Mouse (Mus musculus) limb, embryonic 11.5 days (tissue): ENCODE measurements around the gene Tsks. TPM values are rescaled to one million over a fixed set of nuclear protein-coding genes. Genes with fewer than 3 reads are reported as not detected.

ENCODE experiments used
- ATAC-seq: fragments of 200-750 bp; cut with Nextera tagmentation; 2 replicates; pipeline ENCODE4 v1.8.0; 2017; ENCODE audit warnings: low read depth; ENCODE audit not compliant: insufficient number of reproducible peaks, low FRiP score, low TSS enrichment
- DNase-seq: peaks from one replicate; pipeline ENCODE4 v3.0.0-alpha.2; 2015; ENCODE audit warnings: low spot score
- H3K27ac ChIP-seq: fragments of 300-500 bp; sonication (generic); replicated peaks from 2 replicates; pipeline ENCODE4 v1.5.1; 2014; ENCODE audit warnings: low read depth, mild to moderate bottlenecking, low read length
- H3K27me3 ChIP-seq: fragments of 300-500 bp; sonication (generic); 2 replicates; pipeline ENCODE4 v1.6.1; 2014; ENCODE audit warnings: mild to moderate bottlenecking, low read length, mixed read lengths; ENCODE audit not compliant: control insufficient read depth, insufficient read depth
- H3K36me3 ChIP-seq: fragments of 300-500 bp; sonication (generic); 2 replicates; pipeline ENCODE4 v1.6.1; 2014; ENCODE audit warnings: mild to moderate bottlenecking, low read length, moderate library complexity, mixed read lengths; ENCODE audit not compliant: control insufficient read depth, insufficient read depth
- H3K4me1 ChIP-seq: fragments of 300-500 bp; sonication (generic); 2 replicates; pipeline ENCODE4 v1.6.1; 2014; ENCODE audit warnings: low read length, mixed read lengths; ENCODE audit not compliant: control insufficient read depth, insufficient read depth
- H3K4me2 ChIP-seq: fragments of 300-500 bp; sonication (generic); 2 replicates; pipeline ENCODE4 v1.6.1; 2014; ENCODE audit warnings: low read depth, mild to moderate bottlenecking, moderate library complexity; ENCODE audit not compliant: severe bottlenecking
- H3K4me3 ChIP-seq: fragments of 300-500 bp; sonication (generic); 2 replicates; pipeline ENCODE4 v1.5.1; 2014; ENCODE audit warnings: low read depth, low read length
- H3K9ac ChIP-seq: fragments of 300-500 bp; sonication (generic); 2 replicates; pipeline ENCODE4 v1.6.1; 2014; ENCODE audit warnings: mild to moderate bottlenecking, low read length
- H3K9me3 ChIP-seq: fragments of 300-500 bp; sonication (generic); 2 replicates; pipeline ENCODE4 v1.6.1; 2016; ENCODE audit warnings: low read length; ENCODE audit not compliant: control insufficient read depth
- WGBS: fragments of 180-500 bp; shearing (Covaris S2); extraction: QIAGEN DNeasy Blood & Tissue Kit; methylation state at CpG from one replicate; pipeline ENCODE4 v1.1.7; 2014; 5-methylcytosine and 5-hydroxymethylcytosine counted together
- polyA plus RNA-seq: library from polyadenylated mRNA; unstranded; fragments of >200 nt; fragmentation: Nextera tagmentation; extraction: Ambion mirVana; gene quantifications from 2 replicates; pipeline ENCODE4 v1.2.1, GENCODE M21; 2014

Tsks gene
- polyA plus RNA-seq, 1 experiment from 2014 or later: 0.13 TPM

- no peak for ATAC-seq
- no peaks in the 10 kb centered on the region for H3K27me3 ChIP-seq
- H3K9me3 ChIP-seq: no peaks in the 10 kb centered on the region
- no peaks in the 10 kb centered on the region; the same call in 1 of the 2 replicates for H3K36me3 ChIP-seq
- H3K4me1 ChIP-seq: no peaks in the 10 kb centered on the region
- H3K4me2 ChIP-seq: no peak overlapping the region
- no peak overlapping the region for H3K4me3 ChIP-seq
- no peak for DNase-seq
- WGBS: 87% methylated on average over 13 of the region's 13 CpGs
- no peak overlapping the region for H3K27ac ChIP-seq
- no peak overlapping the region for H3K9ac ChIP-seq
Observed at GRCm38 (mm10) chr7:44960512-44960910, 17.5 kb downstream of the Tsks start.

GRCm38 (mm10) chr7:44962337-44962736 lies 19.3 kb downstream of the Tsks start:
- DNase-seq (no peak), ATAC-seq (no peak)
- Histone ChIP-seq H3K4me1 (no peaks in the 10 kb centered on the region), H3K27ac (no peak overlapping the region), H3K4me3 (no peak overlapping the region), H3K9me3 (no peaks in the 10 kb centered on the region), H3K36me3 (no peaks in the 10 kb centered on the region; the same call in 1 of the 2 replicates), H3K9ac (no peak overlapping the region), H3K4me2 (no peak overlapping the region), H3K27me3 (no peaks in the 10 kb centered on the region)
- 69% methylated on average over 8 of the region's 8 CpGs for WGBS

GRCm38 (mm10) chr7:44962831-44963230 lies 19.8 kb downstream of the Tsks start:
- H3K9ac ChIP-seq: no peak overlapping the region
- no peaks in the 10 kb centered on the region; the same call in 1 of the 2 replicates for H3K36me3 ChIP-seq
- H3K27ac ChIP-seq: no peak overlapping the region
- no peak overlapping the region for H3K4me3 ChIP-seq
- no peaks in the 10 kb centered on the region for H3K27me3 ChIP-seq
- no peaks in the 10 kb centered on the region for H3K9me3 ChIP-seq
- DNase-seq: no peak
- H3K4me1 ChIP-seq: no peaks in the 10 kb centered on the region
- H3K4me2 ChIP-seq: no peak overlapping the region
- ATAC-seq: no peak
- 90% methylated on average over 5 of the region's 5 CpGs for whole genome bisulfite sequencing

- Histone ChIP-seq H3K36me3 (no peaks in the 10 kb centered on the region; the same call in 1 of the 2 replicates), H3K27me3 (no peaks in the 10 kb centered on the region), H3K4me2 (no peak overlapping the region), H3K27ac (no peak overlapping the region), H3K9ac (no peak overlapping the region), H3K9me3 (no peaks in the 10 kb centered on the region), H3K4me3 (no peak overlapping the region), H3K4me1 (no peaks in the 10 kb centered on the region)
- ATAC-seq: no peak
- 94% methylated on average over 13 of the region's 13 CpGs for WGBS
- DNase-seq: no peak
Observed at GRCm38 (mm10) chr7:44964990-44965389, 22.0 kb downstream of the Tsks start.

- no peaks in the 10 kb centered on the region; the same call in 1 of the 2 replicates for H3K36me3 ChIP-seq
- 78% methylated on average over 7 of the region's 7 CpGs for WGBS
Observed at GRCm38 (mm10) chr7:44965975-44966374, 23.0 kb downstream of the Tsks start.

GRCm38 (mm10) chr7:44966638-44967037 lies 23.6 kb downstream of the Tsks start:
- no peaks in the 10 kb centered on the region; the same call in 1 of the 2 replicates for H3K36me3 ChIP-seq
- WGBS: 76% methylated on average over 15 of the region's 15 CpGs
- H3K4me3 ChIP-seq: no peak overlapping the region
- H3K4me1 ChIP-seq: peaks cover 5% of the 10 kb centered on the region
- no peak overlapping the region for H3K9ac ChIP-seq
- H3K27me3 ChIP-seq: no peaks in the 10 kb centered on the region
- no peak overlapping the region for H3K27ac ChIP-seq
- DNase-seq (no peak), ATAC-seq (no peak)
- H3K9me3 ChIP-seq: no peaks in the 10 kb centered on the region
- no peak overlapping the region for H3K4me2 ChIP-seq

More at GRCm38 (mm10) chr7:44965975-44966374, 23.0 kb downstream of the Tsks start:
- Histone ChIP-seq H3K4me2 (no peak overlapping the region), H3K9ac (no peak overlapping the region), H3K9me3 (no peaks in the 10 kb centered on the region), H3K4me3 (no peak overlapping the region), H3K27ac (no peak overlapping the region), H3K27me3 (no peaks in the 10 kb centered on the region), H3K4me1 (peaks cover 2% of the 10 kb centered on the region)
- DNase-seq (no peak), ATAC-seq (no peak)

GRCm38 (mm10) chr7:44970231-44970691 lies 27.3 kb downstream of the Tsks start:
- peak overlapping the region; percentile 65 for H3K9ac ChIP-seq
- H3K27ac ChIP-seq: peak overlapping the region; percentile 69
- 0% methylated on average over 36 of the region's 36 CpGs for WGBS
- H3K27me3 ChIP-seq: no peaks in the 10 kb centered on the region
- H3K4me2 ChIP-seq: peak overlapping the region; percentile 76
- ATAC-seq (peak; percentile 96), DNase-seq (peak; percentile 92)
- H3K4me1 ChIP-seq: peaks cover 11% of the 10 kb centered on the region
- no peaks in the 10 kb centered on the region; the same call in 1 of the 2 replicates for H3K36me3 ChIP-seq
- peak overlapping the region; percentile 59 for H3K4me3 ChIP-seq
- H3K9me3 ChIP-seq: no peaks in the 10 kb centered on the region

GRCm38 (mm10) chr7:44971142-44971541 lies 28.1 kb downstream of the Tsks start:
- peak overlapping the region; percentile 76 for H3K4me2 ChIP-seq
- no peaks in the 10 kb centered on the region for H3K9me3 ChIP-seq
- no peaks in the 10 kb centered on the region; the same call in 1 of the 2 replicates for H3K36me3 ChIP-seq
- DNase-seq: no peak
- 80% methylated on average over 7 of the region's 7 CpGs for WGBS
- H3K27ac ChIP-seq: no peak overlapping the region
- H3K4me3 ChIP-seq: peak overlapping the region; percentile 59
- ATAC-seq: no peak
- peaks cover 11% of the 10 kb centered on the region for H3K4me1 ChIP-seq
- H3K27me3 ChIP-seq: no peaks in the 10 kb centered on the region
- peak overlapping the region; percentile 65 for H3K9ac ChIP-seq
